Mouse (Mus musculus): Measurements from ENCODE around the gene Ubox5. TPM values are rescaled to one million over a fixed set of nuclear protein-coding genes. Genes with fewer than 3 reads are reported as not detected.

The Ubox5 gene
- total RNA-seq, 2 experiments from 2014 or later, result 11.0 to 11.7 TPM

DNA sequence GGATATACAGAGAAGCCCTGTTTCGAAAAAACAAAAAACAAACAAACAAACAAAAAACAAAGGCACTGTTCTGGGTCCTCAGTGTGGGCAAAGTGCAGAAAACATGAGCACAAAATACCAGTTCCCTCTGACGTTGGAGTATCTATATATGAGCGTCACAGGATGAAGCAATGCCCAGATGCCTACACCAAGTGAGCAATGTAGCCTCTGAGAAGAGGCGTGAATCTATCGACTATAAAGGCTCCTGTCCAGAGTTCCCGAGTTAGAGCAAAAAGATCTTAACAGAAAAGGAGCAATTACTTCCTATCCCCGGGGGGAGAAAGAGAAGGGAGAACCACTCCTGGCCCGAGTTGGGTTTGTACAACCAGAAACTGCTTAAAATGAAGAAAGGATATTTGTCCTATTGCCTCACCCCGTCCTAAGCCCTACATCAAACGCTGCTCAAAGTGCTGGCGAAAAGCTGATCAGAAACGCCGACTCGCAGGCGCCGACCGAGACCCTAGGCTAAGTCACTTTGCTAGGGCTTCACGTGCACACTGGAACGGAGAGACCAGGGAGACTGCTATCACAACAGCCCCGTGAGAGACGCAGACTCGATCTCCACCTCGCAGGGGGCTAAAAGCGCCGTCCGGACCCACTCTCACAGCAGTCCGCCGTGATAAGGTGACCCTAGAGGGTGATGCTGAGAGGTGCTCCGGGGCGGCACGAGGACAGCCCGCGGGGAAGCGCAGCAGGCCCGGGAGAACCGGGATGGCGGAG lies 579 bp downstream of the Ubox5 start:
- TF ChIP-seq CTCF (conservative IDR thresholded peaks at IDR 0.05), result no peak
- peak overlapping the region; percentile 87 for H3K27ac ChIP-seq
- H3K4me3 ChIP-seq, result peak overlapping the region; percentile 75
- DNase-seq (ENCODE audit: low spot score in 2 of 2), result no peak

DNA sequence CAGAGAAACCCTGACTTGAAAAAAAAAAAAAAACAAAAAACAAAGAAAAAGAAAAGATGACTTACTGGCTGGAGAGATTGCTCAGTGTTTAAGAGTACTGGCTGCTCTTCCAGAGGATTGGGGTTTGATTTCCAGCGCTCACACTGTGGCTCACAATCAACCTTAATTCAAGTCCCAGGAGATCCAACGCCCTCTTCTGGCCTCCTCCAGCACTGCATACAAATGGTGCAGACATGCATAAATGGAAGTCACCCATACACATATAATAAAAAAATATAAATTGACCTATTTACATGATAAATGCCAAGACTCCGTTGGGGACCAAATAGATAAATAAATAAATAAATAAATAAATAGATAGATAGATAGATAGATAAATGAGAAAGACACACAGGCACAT lies 1.4 kb downstream of the Ubox5 start:
- peak overlapping the region; percentile 75; the same call in 1 of the 2 replicates for H3K4me3 ChIP-seq
- TF ChIP-seq CTCF (conservative IDR thresholded peaks at IDR 0.05), result peak; percentile 55
- no peak for DNase-seq (ENCODE audit: low spot score in 2 of 2)
- no peak overlapping the region for H3K27ac ChIP-seq

DNA sequence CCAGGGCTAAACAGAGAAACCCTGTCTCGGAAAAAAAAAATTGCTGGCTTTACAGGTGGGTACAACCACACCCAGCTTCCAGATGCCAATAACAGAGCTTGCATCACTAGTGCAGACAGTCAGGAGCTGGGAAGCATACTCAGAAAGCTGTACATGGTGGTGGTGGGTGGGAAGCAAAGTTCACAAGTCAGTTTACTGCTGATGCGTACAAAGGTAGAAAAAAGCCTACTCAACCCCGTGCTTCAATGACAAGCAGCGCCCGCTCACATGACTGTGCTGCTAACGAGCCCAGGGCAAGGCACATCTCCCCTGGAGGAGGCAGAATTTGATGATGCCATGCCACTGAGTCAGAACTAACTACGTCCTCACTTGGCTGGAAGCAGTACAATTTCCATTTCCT lies 10.9 kb downstream of the Ubox5 start:
- TF ChIP-seq CTCF (conservative IDR thresholded peaks at IDR 0.05), result no peak
- no peak for DNase-seq (ENCODE audit: low spot score in 2 of 2)
- Histone ChIP-seq H3K4me3 (no peak overlapping the region), H3K27ac (peak overlapping the region; percentile 24; the same call in 1 of the 2 replicates)

DNA sequence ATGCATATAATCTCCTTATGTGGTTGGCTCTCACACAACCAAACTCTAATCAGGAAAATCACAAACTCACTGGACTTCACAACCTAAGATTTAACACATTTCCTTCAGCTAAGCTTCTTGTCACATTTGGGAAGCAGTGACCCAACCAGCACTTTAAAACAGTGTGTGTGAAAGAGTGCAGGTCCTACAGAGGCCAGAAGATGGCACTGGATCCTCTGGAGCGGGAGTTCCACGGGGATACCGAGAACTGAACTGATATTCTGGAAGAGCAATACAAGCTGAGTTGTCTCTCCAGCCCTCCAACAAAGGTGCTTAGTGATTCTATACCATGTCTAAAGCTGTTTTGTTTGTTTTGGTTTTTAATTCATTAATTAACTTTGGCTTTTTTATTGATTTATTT lies 16.7 kb downstream of the Ubox5 start:
- H3K27ac ChIP-seq, result no peak overlapping the region
- DNase-seq (ENCODE audit: low spot score in 2 of 2), result no peak
- TF ChIP-seq CTCF (conservative IDR thresholded peaks at IDR 0.05), result peak; percentile 67
- no peak overlapping the region for H3K4me3 ChIP-seq

DNA sequence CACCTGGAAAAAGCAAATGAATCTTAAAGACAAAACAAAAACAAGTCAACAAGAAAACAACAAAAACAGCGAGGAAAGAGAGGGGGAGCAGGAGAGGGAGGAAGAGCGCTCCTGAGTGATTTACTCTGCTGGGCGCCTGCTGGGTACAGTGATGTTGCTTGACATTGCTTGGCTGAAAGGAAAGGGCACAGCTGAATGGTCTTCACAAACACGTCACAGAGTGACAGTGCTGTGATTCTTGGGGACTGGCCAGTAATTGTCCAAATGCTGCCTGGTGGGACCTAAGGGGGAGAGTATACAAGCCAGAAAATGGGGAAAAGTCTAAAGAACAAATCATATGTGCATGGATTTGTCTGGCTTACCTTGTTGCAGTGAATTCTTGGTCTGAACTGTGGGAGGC lies 27.6 kb downstream of the Ubox5 start:
- Histone ChIP-seq H3K27ac (no peak overlapping the region), H3K4me3 (no peak overlapping the region)
- no peak for TF ChIP-seq CTCF (conservative IDR thresholded peaks at IDR 0.05)
- DNase-seq (ENCODE audit: low spot score in 2 of 2), result no peak

DNA sequence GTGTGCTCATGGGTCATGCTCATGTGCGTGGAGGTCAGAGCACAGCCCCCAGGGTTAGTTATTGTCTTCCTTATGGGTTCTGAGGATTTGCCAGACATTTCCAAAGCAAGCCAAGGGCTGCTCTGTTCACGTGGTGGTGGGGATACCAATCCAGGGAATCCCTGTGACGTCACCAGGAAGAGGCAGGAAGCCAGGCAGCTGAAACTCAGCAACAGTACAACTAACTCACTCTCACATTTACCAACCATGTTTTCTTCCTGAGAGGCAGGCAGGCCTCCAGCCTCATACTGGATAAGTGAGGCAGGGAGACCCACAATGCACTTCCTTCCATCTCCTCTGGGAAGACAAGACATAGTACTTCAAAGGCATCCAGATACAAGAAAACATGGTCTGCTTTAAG lies 31.4 kb downstream of the Ubox5 start:
- DNase-seq (ENCODE audit: low spot score in 2 of 2), result no peak
- no peak overlapping the region for H3K4me3 ChIP-seq
- TF ChIP-seq CTCF (conservative IDR thresholded peaks at IDR 0.05), result no peak
- H3K27ac ChIP-seq, result no peak overlapping the region

DNA sequence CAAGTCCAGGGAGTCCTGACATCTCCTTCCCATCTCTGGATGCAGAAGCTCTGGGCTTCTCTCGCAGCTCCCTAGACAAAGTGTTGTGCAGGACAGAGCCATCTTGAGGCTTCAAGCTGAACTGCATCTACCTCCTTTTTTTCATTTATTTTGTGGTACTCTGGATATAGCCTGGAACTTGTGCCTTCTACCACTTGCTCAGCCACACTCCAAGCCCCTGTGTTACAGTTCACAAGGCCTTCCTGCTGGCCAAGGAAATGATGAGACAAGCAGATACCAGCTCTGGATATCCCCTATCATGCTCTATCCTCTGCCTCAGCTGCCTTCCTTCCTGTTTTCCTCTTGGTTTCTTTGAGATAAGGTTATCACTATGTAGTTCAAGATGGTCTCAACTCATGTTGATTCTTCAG lies 32.2 kb downstream of the Ubox5 start:
- Histone ChIP-seq H3K27ac (no peak overlapping the region), H3K4me3 (no peak overlapping the region)
- peak; percentile 37 to 50 for DNase-seq (ENCODE audit: low spot score in 2 of 2)
- peak; percentile 93 for TF ChIP-seq CTCF (conservative IDR thresholded peaks at IDR 0.05)

DNA sequence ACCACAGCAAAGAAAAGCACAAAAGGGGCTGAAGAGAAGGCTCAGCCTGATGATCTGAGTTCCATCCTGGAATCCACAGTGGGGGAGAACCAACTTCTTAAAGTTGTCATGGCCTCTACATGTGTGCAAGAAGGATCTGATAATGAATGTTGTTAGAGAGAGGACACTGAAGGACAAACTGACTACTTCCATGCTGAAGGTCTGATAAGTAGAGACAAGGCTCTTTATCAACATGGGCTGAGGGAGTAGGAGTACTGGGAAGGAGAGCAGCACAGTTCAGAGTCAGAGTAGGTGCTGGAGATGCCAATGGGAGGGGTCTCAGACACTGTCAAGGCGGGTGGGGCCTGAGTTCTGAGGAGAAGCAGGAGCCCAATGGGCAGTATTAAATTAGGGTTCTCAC lies 34.2 kb downstream of the Ubox5 start:
- DNase-seq (ENCODE audit: low spot score in 2 of 2), result no peak
- no peak for TF ChIP-seq CTCF (conservative IDR thresholded peaks at IDR 0.05)
- Histone ChIP-seq H3K27ac (no peak overlapping the region), H3K4me3 (no peak overlapping the region)

DNA sequence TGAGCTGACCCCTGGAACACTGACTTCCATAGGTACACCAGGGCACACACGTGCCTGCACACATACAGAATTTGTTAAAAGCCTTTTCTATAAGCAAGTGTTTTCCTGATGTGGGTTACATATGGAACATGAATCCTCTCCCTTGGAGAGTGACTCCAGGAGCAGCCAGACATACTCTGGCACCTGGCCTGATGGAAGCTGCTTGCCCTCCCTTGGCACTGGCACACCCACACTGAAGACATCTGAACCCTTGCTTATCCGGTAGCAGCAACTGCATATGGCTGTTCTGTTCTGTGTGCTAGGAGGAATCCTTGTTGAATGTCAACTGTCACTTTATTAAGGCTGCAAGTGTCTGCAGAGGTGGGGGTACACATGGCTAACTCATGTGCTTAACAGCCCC lies 38.8 kb downstream of the Ubox5 start:
- no peak for DNase-seq (ENCODE audit: low spot score in 2 of 2)
- no peak for TF ChIP-seq CTCF (conservative IDR thresholded peaks at IDR 0.05)
- no peak overlapping the region for H3K27ac ChIP-seq
- H3K4me3 ChIP-seq, result no peak overlapping the region

DNA sequence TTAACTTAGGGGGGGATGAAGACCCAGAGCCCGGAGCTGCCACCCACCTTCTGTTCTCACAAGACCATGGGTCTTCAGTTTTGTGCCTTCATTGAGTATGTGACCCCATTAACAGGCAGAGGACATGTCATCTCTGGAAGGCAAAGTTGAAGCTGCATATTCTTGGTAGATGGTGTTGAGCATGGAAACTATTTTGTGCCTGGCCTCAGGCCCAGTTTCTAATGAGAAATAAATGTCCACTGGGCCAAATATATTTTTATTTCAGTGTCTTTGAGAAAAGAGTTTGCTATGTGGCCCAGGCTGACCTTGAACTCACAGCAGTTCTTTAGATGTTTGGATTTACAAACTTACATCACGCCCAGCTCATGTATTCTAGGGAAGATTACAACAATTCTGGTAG lies 40.1 kb downstream of the Ubox5 start:
- no peak for TF ChIP-seq CTCF (conservative IDR thresholded peaks at IDR 0.05)
- DNase-seq (ENCODE audit: low spot score in 2 of 2), result no peak
- H3K4me3 ChIP-seq, result no peak overlapping the region
- H3K27ac ChIP-seq, result no peak overlapping the region

DNA sequence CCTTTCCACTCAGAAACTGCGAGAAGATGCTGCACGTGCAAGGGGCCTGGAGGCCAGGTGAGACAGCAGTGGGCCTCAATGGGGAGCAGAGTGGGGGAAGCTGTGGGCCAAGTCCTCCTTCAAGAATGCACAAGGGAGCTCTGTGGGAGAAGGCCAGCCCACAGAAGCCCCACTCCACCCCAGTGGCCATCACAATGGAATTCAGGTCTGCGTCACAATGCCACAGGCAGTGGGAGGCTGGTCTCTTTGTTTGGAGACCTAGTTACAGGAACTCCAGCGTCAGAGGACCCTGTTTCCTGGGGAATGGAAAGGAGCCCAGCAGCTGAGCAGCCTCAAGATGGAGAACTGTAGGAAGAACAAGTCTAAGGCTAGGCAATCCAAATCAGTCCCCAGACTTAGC lies 40.7 kb downstream of the Ubox5 start:
- DNase-seq (ENCODE audit: low spot score in 2 of 2), result no peak

DNA sequence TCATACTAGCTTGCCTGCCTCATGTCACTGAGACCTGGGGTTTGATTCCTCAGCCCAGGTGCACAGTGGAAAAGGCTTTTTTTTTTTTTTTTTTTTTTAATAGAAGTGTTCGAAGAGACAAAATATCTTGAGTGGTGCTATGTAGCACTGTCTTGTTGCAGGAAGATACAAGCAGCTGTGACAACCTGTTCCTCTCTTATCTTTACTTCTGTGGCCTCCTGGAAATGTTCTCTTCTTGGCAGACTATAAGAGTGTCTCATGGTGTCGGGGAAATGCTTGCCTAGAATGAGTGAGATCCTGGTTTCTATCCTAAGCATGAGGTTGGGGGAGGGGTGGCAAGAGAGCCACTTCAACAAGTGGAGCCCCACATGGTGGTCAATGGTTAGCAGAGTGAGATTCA lies 41.5 kb downstream of the Ubox5 start:
- H3K4me3 ChIP-seq, result no peak overlapping the region
- no peak for DNase-seq (ENCODE audit: low spot score in 2 of 2)
- H3K27ac ChIP-seq, result no peak overlapping the region
- TF ChIP-seq CTCF (conservative IDR thresholded peaks at IDR 0.05), result no peak

More for the DNA sequence above, 40.7 kb downstream of the Ubox5 start:
- TF ChIP-seq CTCF (conservative IDR thresholded peaks at IDR 0.05), result no peak
- H3K27ac ChIP-seq, result no peak overlapping the region
- no peak overlapping the region for H3K4me3 ChIP-seq

DNA sequence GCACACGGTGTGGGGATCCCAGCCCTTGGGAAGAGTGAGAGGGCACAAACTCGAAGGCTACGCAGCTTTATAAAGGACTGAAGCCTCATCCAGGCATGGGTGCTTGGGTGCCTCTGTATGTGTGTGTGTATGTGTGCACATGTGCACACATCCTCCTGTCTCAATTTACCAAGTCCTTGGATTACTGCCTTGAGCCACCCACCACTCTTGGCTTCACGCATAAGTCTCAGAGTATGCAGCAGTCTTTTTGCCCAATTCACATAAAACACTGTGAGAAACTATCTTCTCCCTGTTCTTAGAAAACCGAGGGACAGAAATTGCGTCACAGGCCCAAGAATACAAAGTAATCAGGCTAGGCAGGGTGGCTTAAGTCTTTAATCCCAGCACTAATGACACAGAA lies 43.8 kb downstream of the Ubox5 start:
- H3K4me3 ChIP-seq, result no peak overlapping the region

DNA sequence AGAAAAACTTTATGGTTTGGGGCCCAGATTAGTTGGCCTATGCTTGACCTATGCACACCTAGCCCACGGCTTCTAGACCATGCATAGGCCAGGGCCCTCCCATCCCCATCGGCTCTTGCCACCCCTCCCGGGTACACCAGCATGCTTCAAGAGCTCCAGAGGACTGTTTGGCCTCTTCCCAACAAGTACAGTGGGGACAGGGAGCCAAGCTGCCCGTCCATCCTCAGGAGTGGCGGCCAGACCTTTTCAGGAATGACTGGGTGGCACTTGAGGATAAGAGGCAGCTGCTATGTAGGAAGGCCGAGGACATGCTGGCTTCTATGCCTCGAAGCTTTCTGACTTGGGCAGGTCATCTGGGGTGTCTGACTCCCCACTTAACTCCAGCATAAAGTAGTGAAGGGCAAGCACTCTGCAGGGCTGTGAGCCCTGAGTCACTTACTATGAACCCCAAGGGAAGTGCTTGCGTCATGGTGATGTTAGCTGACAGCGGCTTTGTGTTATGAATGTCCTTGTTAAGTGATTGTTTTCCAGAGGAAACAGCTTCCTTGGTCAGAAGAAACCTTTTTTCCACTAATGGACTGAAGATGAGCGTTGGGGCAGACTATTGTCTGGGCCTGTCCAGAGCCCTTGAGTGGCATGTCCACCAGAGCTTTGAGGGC lies 45.8 kb downstream of the Ubox5 start:
- H3K27ac ChIP-seq, result peak overlapping the region; percentile 64; the same call in 1 of the 2 replicates
- TF ChIP-seq CTCF (conservative IDR thresholded peaks at IDR 0.05), result no peak

More for the DNA sequence above, 43.8 kb downstream of the Ubox5 start:
- peak overlapping the region; percentile 28; the same call in 1 of the 2 replicates for H3K27ac ChIP-seq
- no peak for TF ChIP-seq CTCF (conservative IDR thresholded peaks at IDR 0.05)
- DNase-seq (ENCODE audit: low spot score in 2 of 2), result peak in 1 of 2 experiments; percentile 46

More for the DNA sequence above, 45.8 kb downstream of the Ubox5 start:
- no peak overlapping the region for H3K4me3 ChIP-seq
- DNase-seq (ENCODE audit: low spot score in 2 of 2), result no peak
